Mouse (Mus musculus) G1E (cell line): ENCODE results near the gene Igsf11.

ENCODE experiments used
- CTCF ChIP-seq: IDR thresholded peaks from 2 replicates; pipeline ENCODE4 v1.5.1; 2012; ENCODE audit warnings: low read depth, low read length, inconsistent platforms, mixed read lengths
- GATA1 ChIP-seq: IDR thresholded peaks from 2 replicates; pipeline ENCODE4 v1.6.1; 2012; ENCODE audit warnings: borderline replicate concordance, low read length, inconsistent platforms, mixed read lengths
- POLR2AphosphoS5 ChIP-seq: IDR thresholded peaks from 2 replicates; pipeline ENCODE4 v1.6.1; 2012; ENCODE audit warnings: low read depth, low read length, inconsistent platforms; ENCODE audit not compliant: insufficient replicate concordance

DNA sequence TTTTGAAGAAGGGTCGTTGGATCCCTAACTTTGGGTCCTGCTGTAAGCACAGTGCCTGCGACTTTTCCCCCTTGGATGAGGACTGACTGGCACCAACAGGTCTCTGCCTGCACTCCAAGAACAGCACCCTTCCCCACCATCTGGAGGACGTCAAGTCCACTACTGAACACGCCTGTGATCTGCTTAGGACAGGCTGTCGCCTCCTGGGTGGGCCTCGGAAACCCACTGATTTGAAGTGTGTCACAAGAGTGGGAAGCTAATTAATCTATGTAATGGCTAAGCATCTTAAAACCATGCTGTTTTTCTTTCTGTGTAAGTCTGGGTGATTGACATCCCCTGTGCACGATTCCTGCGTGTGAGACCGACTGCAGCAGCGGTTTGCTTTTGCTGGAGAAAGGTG is 13.4 kb downstream of the Igsf11 start:
- TF ChIP-seq CTCF (no peak), GATA1 (no peak), POLR2AphosphoS5 (no peak)
